Mouse (Mus musculus) midbrain, embryonic 12.5 days (tissue): ENCODE data around the gene Hpn. TPM values are rescaled to one million over a fixed set of nuclear protein-coding genes. Genes with fewer than 3 reads are reported as not detected.

Experiments used
- ATAC-seq: fragments of 200-750 bp; cut with Nextera tagmentation; 2 replicates; pipeline ENCODE4 v1.8.0; 2017; ENCODE audit warnings: low read depth, moderate TSS enrichment, moderate library complexity; ENCODE audit not compliant: low FRiP score
- H3K27ac ChIP-seq: fragments of 300-500 bp; sonication (generic); replicated peaks from 2 replicates; pipeline ENCODE4 v1.5.1; 2016; ENCODE audit warnings: mild to moderate bottlenecking
- H3K27me3 ChIP-seq: fragments of 300-500 bp; sonication (generic); 2 replicates; pipeline ENCODE4 v1.6.1; 2016; ENCODE audit warnings: mild to moderate bottlenecking
- H3K36me3 ChIP-seq: fragments of 300-500 bp; sonication (generic); 2 replicates; pipeline ENCODE4 v1.6.1; 2016
- H3K4me1 ChIP-seq: fragments of 300-500 bp; sonication (generic); 2 replicates; pipeline ENCODE4 v1.6.1; 2016
- H3K4me2 ChIP-seq: fragments of 300-500 bp; sonication (generic); replicated peaks from 2 replicates; pipeline ENCODE4 v1.6.1; 2016; ENCODE audit warnings: mild to moderate bottlenecking, moderate library complexity
- H3K4me3 ChIP-seq: fragments of 300-500 bp; sonication (generic); 2 replicates; pipeline ENCODE4 v1.5.1; 2016; ENCODE audit warnings: mild to moderate bottlenecking
- H3K9ac ChIP-seq: fragments of 300-500 bp; sonication (generic); replicated peaks from 2 replicates; pipeline ENCODE4 v1.6.1; 2016; ENCODE audit warnings: mild to moderate bottlenecking, moderate library complexity
- H3K9me3 ChIP-seq: fragments of 300-500 bp; sonication (generic); 2 replicates; pipeline ENCODE4 v1.6.1; 2016; ENCODE audit warnings: mild to moderate bottlenecking
- WGBS: fragments of 180-500 bp; shearing (Covaris S2); methylation state at CpG from one replicate; pipeline ENCODE4 v1.1.7; 2016; 5-methylcytosine and 5-hydroxymethylcytosine counted together
- polyA plus RNA-seq: library from polyadenylated mRNA; unstranded; fragments of >200 nt; fragmentation: Nextera tagmentation; extraction: Ambion mirVana; gene quantifications from 2 replicates; pipeline ENCODE4 v1.2.1, GENCODE M21; 2016

Gene Hpn
- polyA plus RNA-seq, 1 experiment from 2014 or later: 0.41 TPM

DNA sequence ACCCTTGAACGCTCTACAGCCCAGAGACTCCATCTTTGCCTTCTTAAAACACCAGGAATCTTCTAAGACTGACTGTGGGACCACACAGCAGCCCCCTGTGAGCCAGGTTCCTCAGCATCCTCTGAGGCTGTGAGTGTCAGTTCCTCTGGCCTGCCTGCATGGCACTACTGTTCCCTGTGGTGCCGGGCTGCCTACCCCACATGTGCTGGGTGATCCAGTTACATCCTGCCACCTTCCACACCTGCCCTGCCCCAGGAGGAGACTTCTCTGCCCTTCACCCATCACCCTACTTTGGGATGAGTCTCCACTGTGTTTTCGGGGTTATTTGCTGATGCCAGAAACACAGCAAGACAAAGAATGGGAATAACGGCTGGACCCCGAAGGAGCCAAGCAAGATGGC is 4.5 kb upstream of the Hpn start:
- Histone ChIP-seq H3K36me3 (no peaks in the 10 kb centered on the region), H3K9me3 (no peaks in the 10 kb centered on the region), H3K9ac (no peak overlapping the region), H3K27ac (no peak overlapping the region), H3K4me1 (peaks cover 3% of the 10 kb centered on the region; the same call in 1 of the 2 replicates), H3K4me2 (no peak overlapping the region), H3K27me3 (peaks cover 15% of the 10 kb centered on the region; the same call in 1 of the 2 replicates), H3K4me3 (no peak overlapping the region)
- ATAC-seq: no peak
- 86% methylated on average over 5 of the region's 5 CpGs for WGBS

DNA sequence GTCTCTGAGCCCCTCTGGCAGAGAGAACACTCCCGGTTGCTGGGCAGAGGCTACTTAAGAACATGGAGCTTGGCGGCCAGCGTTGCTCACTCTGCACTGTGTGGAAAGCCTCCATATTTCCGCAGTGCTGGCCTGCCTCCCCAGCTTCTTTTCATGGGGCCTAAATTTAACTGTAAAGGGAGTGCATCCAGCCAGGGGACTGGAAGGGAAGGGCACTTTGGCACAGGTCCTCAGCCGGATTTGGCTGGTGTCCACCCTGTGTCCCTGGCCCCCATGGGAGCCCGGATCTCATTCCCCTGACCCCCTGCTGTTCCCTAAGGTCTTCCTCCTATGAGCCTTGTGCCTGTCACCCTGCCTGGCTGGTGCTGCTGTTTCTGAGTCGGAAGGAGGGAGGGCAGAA is 3.4 kb upstream of the Hpn start:
- 84% methylated on average over 7 of the region's 7 CpGs for WGBS

DNA sequence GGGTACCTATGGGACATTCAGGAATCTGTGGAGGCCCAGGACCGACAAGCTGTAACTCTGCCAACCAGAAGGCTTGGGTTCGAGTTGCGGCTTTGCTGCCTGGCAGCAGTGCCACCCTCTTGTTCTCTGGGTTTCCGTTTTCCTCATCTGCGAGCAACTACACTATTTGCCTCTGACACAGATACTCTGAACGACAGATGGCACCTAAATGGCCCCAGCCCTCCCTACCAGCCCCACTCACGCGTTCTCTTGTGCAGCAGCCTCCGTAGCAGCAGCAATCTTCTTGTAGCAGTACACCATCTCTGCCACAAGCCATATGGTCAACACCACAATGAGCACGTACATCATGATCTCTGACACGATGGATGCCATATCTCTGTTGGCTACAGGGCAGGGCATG is 2.4 kb upstream of the Hpn start:
- Histone ChIP-seq H3K4me1 (peaks cover 3% of the 10 kb centered on the region; the same call in 1 of the 2 replicates), H3K4me2 (no peak overlapping the region), H3K9ac (no peak overlapping the region), H3K9me3 (no peaks in the 10 kb centered on the region), H3K4me3 (no peak overlapping the region), H3K27me3 (peaks cover 13% of the 10 kb centered on the region; the same call in 1 of the 2 replicates), H3K27ac (no peak overlapping the region), H3K36me3 (no peaks in the 10 kb centered on the region)
- WGBS: 93% methylated on average over 11 of the region's 11 CpGs
- no peak for ATAC-seq

More for the DNA sequence above, 3.4 kb upstream of the Hpn start:
- Histone ChIP-seq H3K4me1 (peaks cover 3% of the 10 kb centered on the region; the same call in 1 of the 2 replicates), H3K9ac (no peak overlapping the region), H3K4me2 (no peak overlapping the region), H3K27me3 (peaks cover 13% of the 10 kb centered on the region; the same call in 1 of the 2 replicates), H3K27ac (no peak overlapping the region), H3K4me3 (no peak overlapping the region), H3K9me3 (no peaks in the 10 kb centered on the region), H3K36me3 (no peaks in the 10 kb centered on the region)
- no peak for ATAC-seq

DNA sequence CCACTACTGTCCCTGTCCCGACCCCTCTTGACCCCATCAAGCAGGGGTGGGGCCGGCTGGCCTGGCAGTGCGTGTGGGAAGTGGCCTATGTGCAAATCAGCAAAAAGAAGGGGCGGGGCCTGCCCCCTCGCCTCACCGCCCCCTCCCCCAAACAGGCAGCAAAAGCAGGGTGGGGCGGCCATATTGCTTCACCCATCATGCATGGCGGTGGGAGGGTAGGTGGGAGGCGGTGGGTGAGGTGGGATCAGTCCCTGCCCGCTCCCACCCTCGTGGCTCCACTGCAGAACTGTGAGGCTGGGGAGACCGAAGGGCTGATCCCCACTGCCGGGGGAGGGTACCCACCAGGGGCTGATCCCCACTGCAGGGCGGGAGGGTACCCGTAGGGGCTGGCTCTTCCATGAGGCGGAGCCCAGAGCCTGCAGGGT is 1.6 kb upstream of the Hpn start:
- Histone ChIP-seq H3K9me3 (no peaks in the 10 kb centered on the region), H3K27me3 (peaks cover 13% of the 10 kb centered on the region; the same call in 1 of the 2 replicates), H3K4me2 (no peak overlapping the region), H3K4me3 (no peak overlapping the region), H3K36me3 (no peaks in the 10 kb centered on the region), H3K9ac (no peak overlapping the region), H3K4me1 (peaks cover 3% of the 10 kb centered on the region; the same call in 1 of the 2 replicates), H3K27ac (no peak overlapping the region)
- WGBS: 37% methylated on average over 16 of the region's 16 CpGs
- peak; percentile 68 for ATAC-seq

DNA sequence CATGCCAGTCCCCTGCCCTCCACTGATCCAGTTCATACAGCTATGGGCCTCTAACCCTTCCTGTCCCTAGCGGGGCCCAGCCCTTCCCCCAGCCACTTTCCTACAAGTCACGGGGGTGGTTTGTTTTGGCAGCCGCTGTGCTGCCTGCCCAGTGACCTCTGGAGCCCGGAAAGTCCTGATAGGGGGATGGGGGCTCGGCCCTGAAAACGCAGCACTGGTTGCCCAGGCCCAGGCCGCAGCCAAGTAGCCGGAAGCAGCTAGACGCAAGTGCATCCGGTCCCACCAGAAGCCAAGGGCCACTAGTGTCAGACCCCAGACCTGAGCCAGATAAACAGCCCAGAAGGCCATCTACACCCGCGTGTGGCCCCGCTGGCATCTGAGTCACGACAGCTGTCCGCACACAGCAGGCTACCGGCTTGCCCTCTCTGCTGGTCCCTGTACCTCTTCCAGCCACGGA is 525 bp upstream of the Hpn start:
- Histone ChIP-seq H3K27me3 (peaks cover 13% of the 10 kb centered on the region; the same call in 1 of the 2 replicates), H3K4me1 (peaks cover 3% of the 10 kb centered on the region; the same call in 1 of the 2 replicates), H3K4me3 (no peak overlapping the region), H3K27ac (no peak overlapping the region), H3K36me3 (no peaks in the 10 kb centered on the region), H3K4me2 (no peak overlapping the region), H3K9me3 (no peaks in the 10 kb centered on the region), H3K9ac (no peak overlapping the region)
- no peak for ATAC-seq
- WGBS: 34% methylated on average over 17 of the region's 17 CpGs

DNA sequence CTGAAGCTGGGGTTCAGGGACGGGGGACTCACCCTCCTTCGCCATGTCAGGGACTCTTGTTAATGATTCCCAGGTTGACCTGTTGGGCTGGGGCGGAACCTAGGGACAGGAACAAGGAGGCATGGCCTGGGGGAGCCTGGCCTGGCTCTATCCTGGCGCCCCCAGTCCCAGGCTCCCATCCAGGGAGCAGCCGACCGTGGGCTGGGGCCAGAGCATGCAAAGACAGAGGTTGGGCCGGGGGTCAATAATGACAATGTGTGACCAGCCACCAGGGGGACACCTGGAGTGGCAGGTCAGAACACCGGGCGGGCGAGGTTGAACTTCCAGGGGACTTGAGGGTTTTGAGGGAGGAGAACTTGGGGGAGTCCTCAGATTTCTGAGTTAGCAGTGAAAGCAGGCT is 444 bp downstream of the Hpn start:
- ATAC-seq: no peak
- WGBS: 50% methylated on average over 10 of the region's 10 CpGs

DNA sequence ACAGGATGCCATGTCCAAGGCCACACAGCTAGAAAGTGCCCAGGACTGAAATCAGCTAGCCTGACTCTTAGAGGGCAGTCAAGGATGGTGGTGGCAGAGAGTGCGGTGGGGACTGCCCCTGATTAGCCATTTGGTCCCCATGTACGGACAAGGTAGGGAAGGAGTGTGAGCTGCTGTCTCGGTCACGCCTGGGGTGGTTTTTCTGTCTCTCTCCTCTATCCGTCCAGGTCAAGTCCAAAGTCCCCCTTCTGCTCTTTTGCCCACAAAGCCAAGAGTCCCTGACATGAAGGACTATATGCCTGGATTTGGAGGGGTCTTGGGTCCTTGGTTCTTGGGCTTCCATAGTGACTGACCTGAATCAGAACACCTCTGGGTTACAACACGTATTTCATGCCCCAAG is 1.3 kb downstream of the Hpn start:
- Histone ChIP-seq H3K36me3 (no peaks in the 10 kb centered on the region), H3K27ac (no peak overlapping the region), H3K9ac (no peak overlapping the region), H3K4me2 (no peak overlapping the region), H3K9me3 (no peaks in the 10 kb centered on the region), H3K4me3 (no peak overlapping the region), H3K27me3 (peaks cover 13% of the 10 kb centered on the region; the same call in 1 of the 2 replicates), H3K4me1 (peaks cover 3% of the 10 kb centered on the region; the same call in 1 of the 2 replicates)
- 82% methylated on average over 6 of the region's 6 CpGs for WGBS
- ATAC-seq: no peak

More for the DNA sequence above, 444 bp downstream of the Hpn start:
- no peaks in the 10 kb centered on the region for H3K9me3 ChIP-seq
- H3K4me1 ChIP-seq: peaks cover 3% of the 10 kb centered on the region; the same call in 1 of the 2 replicates
- H3K27ac ChIP-seq: no peak overlapping the region
- no peak overlapping the region for H3K9ac ChIP-seq
- H3K27me3 ChIP-seq: peaks cover 13% of the 10 kb centered on the region; the same call in 1 of the 2 replicates
- no peak overlapping the region for H3K4me3 ChIP-seq
- no peaks in the 10 kb centered on the region for H3K36me3 ChIP-seq
- H3K4me2 ChIP-seq: no peak overlapping the region

DNA sequence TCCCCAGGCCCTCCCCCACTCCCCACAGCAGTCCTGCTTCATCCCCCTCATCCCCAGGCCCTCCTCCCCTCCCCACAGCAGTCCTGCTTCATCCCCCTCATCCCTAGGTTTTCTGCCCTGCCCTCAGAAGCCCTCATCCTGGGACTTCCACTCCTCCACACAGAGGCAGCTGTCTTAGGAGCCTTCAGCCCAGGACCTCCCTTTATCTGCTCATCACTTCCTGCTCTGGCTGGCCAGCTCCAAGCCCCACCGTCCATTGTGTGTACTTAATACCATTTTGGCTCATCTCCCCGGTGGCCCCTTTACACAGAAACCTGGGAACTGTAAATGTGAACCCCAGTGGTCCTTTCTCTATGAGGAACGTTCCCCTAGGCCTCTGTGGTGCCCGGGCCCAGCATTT is 3.1 kb downstream of the Hpn start:
- H3K27ac ChIP-seq: no peak overlapping the region
- WGBS: 29% methylated on average over 4 of the region's 4 CpGs
- H3K4me1 ChIP-seq: peaks cover 3% of the 10 kb centered on the region; the same call in 1 of the 2 replicates
- no peak overlapping the region for H3K4me3 ChIP-seq
- no peak for ATAC-seq
- no peaks in the 10 kb centered on the region for H3K36me3 ChIP-seq
- peaks cover 13% of the 10 kb centered on the region; the same call in 1 of the 2 replicates for H3K27me3 ChIP-seq
- H3K9me3 ChIP-seq: no peaks in the 10 kb centered on the region
- no peak overlapping the region for H3K4me2 ChIP-seq
- H3K9ac ChIP-seq: no peak overlapping the region

DNA sequence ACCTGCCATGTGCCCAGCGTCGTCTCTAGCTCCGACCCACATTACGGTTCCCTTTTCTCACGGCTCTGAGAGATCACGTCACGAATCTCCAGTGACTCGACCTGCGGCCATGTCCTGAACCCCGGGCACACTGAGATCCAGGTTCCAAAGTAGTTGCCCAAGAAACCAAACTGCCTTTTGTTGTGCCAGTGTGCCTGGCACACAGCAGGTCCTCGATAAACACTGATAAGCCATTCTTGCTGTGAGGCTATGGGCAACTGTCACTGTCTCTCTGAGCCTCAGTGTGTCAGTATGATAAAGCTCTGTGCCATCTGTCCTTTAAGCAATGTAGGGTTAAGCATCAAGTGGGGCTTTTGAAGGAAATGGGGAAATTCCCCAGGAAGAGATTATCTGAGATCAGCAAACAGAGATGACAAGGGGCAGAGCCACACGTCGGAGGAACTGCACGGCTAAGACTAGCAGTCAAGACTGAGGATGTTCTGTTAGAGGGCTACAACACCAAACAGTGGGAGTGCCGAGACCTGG is 4.2 kb downstream of the Hpn start:
- H3K9me3 ChIP-seq: no peaks in the 10 kb centered on the region
- H3K4me3 ChIP-seq: no peak overlapping the region
- H3K27ac ChIP-seq: no peak overlapping the region
- H3K4me1 ChIP-seq: peaks cover 3% of the 10 kb centered on the region; the same call in 1 of the 2 replicates
- 79% methylated on average over 15 of the region's 15 CpGs for WGBS
- ATAC-seq: no peak
- H3K9ac ChIP-seq: no peak overlapping the region
- no peaks in the 10 kb centered on the region for H3K36me3 ChIP-seq
- peaks cover 13% of the 10 kb centered on the region; the same call in 1 of the 2 replicates for H3K27me3 ChIP-seq
- no peak overlapping the region for H3K4me2 ChIP-seq

DNA sequence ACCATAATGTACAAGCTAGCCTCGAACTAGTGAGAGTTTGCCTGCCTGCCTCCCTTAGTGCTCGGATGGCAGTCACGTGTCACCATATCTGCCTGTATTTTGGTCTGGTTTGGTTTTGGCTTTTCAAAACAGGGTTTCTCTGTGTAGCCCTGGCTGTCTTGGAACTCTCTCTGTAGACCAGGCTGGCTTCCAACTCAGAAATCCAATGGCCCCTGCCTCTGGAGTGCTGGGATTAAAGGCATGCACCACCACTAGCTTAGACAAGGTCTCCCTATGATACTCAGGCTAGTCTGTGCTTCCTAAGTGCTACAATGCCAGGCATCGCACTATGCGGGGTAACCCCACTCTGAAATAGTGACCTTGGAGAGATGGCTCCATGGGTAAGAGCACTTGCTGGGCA is 5.3 kb downstream of the Hpn start:
- H3K36me3 ChIP-seq: no peaks in the 10 kb centered on the region
- no peak for ATAC-seq
- 0 out of 2 replicates have a peak, but pooled peaks cover 3% of the 10 kb centered on the region for H3K27me3 ChIP-seq
- no peaks in the 10 kb centered on the region for H3K4me1 ChIP-seq
- no peak overlapping the region for H3K27ac ChIP-seq
- WGBS: 82% methylated on average over 5 of the region's 5 CpGs
- no peak overlapping the region for H3K4me2 ChIP-seq
- H3K4me3 ChIP-seq: no peak overlapping the region
- no peak overlapping the region for H3K9ac ChIP-seq
- H3K9me3 ChIP-seq: no peaks in the 10 kb centered on the region

DNA sequence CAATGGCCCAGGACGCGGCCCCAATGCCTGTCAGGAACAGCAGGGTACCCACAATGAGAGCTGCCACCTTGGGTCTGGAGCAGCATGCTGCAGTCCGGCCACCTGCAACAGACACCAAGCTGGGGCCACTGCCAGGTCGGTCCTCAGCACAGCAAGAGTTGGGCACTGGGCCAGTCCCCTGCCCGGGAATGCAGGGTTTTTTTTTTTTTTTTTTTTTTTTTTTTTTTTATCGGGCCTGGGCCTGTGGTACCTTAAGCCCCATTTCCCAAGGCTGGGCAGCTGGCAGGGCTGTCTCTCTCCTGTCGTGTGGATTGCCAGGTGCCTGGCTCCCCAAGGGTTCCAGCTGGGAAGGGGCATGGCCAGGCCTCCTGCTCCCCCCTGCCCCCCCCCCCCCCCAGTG is 6.0 kb downstream of the Hpn start:
- H3K36me3 ChIP-seq: no peaks in the 10 kb centered on the region
- no peaks in the 10 kb centered on the region for H3K27me3 ChIP-seq
- no peak overlapping the region for H3K9ac ChIP-seq
- WGBS: 44% methylated on average over 7 of the region's 7 CpGs
- no peak overlapping the region for H3K4me3 ChIP-seq
- H3K4me2 ChIP-seq: no peak overlapping the region
- no peaks in the 10 kb centered on the region for H3K9me3 ChIP-seq
- H3K27ac ChIP-seq: no peak overlapping the region
- no peak for ATAC-seq
- H3K4me1 ChIP-seq: no peaks in the 10 kb centered on the region

DNA sequence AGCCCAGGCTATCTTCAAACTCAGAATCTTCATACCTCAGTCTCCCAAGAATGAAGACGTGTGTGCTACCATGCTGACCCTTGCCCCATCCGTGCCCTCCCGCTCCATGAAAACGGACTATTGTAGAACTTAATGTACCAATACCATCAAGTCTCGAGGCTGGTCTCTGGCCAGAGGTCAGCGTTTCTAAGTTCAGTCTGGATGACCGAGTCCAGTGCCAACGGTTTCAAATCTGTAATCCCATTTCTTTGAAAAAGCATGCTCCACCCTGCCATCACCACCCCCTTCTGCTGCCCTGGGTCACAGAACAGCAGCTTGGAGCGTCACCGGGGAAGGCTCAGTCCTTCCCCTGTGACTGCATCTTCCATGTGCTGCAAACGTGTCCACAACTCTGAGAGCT is 7.3 kb downstream of the Hpn start:
- 86% methylated on average over 11 of the region's 11 CpGs for WGBS
- Histone ChIP-seq H3K36me3 (no peaks in the 10 kb centered on the region), H3K4me3 (no peak overlapping the region), H3K27me3 (no peaks in the 10 kb centered on the region), H3K4me2 (no peak overlapping the region), H3K9ac (no peak overlapping the region), H3K9me3 (no peaks in the 10 kb centered on the region), H3K4me1 (no peaks in the 10 kb centered on the region), H3K27ac (no peak overlapping the region)
- ATAC-seq: no peak
